In genomic region chr5:135678481-135678880, GRCm38 (mm10) we compare ENCODE assay signal across 12 mouse cellular contexts.
"Had no signal": no experiment of that assay in that cellular context is flagged by ENCODE, and none has a peak within 500 bp of the region (broad histone marks: within the 10 kb centered on the region; RNA-seq: fewer than 3 reads in every experiment).

No protein-coding gene starts in this region.

- DNase-seq: kidney, adult 8-10 months; layer of hippocampus, adult 9-11 months; lung, adult 2 months; lung, postnatal 14 days; lung, postnatal 4 days; midbrain, embryonic 14.5 days; retina, postnatal 1 day; thymus, adult 18-20 months; thymus, postnatal 36 days had no signal

- H3K36me3 ChIP-seq: limb, embryonic 10.5 days; limb, embryonic 13.5 days; liver, embryonic 15.5 days had no signal

- H3K9ac ChIP-seq: limb, embryonic 13.5 days; liver, embryonic 15.5 days had no signal

- H3K27ac ChIP-seq: limb, embryonic 10.5 days; limb, embryonic 13.5 days; liver, embryonic 15.5 days had no signal

- H3K4me3 ChIP-seq: limb, embryonic 10.5 days; limb, embryonic 13.5 days; liver, embryonic 15.5 days had no signal

- H3K27me3 ChIP-seq: limb, embryonic 13.5 days; liver, embryonic 15.5 days had no signal
